Mouse (Mus musculus): ENCODE results near the gene Asb8. TPM values are rescaled to one million over a fixed set of nuclear protein-coding genes. Genes with fewer than 3 reads are reported as not detected.

Gene Asb8
- 10 to 100 TPM; 18.4 to 40.3 TPM for polyA plus RNA-seq (2012; fragmentation: generic; extraction: Trizol)

GRCm38 (mm10) chr15:98165525-98165924 lies at the start of gene Asb8:
TSS of gene Asb8 (minus strand) at chr15:98165625.

GRCm38 (mm10) chr15:98195442-98195841 lies 30.0 kb upstream of the Asb8 start, which contains the start of gene Olfr288:
TSS of gene Olfr288 (minus strand) at chr15:98195542.

GRCm38 (mm10) chr15:98166963-98167644 lies 1.7 kb upstream of the Asb8 start, which contains the start of gene Ccdc184:
TSS of gene Ccdc184 (plus strand) at chr15:98167158.

GRCm38 (mm10) chr15:98093121-98094011 lies 72.1 kb downstream of the Asb8 start, which contains the start of gene Senp1:
TSS of gene Senp1 (minus strand) at chr15:98093744.

GRCm38 (mm10) chr15:98092372-98093120 lies 72.9 kb downstream of the Asb8 start, which contains the start of gene Pfkm:
TSS of gene Pfkm (plus strand) at chr15:98092589.

Other genes starting within 250 kb of the Asb8 start
- gene Tmem106c, start 201.4 kb downstream of the Asb8 start, polyA plus RNA-seq (2012; fragmentation: generic; extraction: Trizol) = 10 to 100 TPM; 36.3 to 77.7 TPM
- 10 to 100 TPM; 17.3 to 25.2 TPM for gene Col2a1, start 160.9 kb downstream of the Asb8 start, polyA plus RNA-seq (2012; fragmentation: generic; extraction: Trizol)
- 100 to 1,000 TPM in 1 of 2 experiments, 10 to 100 TPM in 1; 31.0 to 113 TPM for gene Pfkm, start 73.0 kb downstream of the Asb8 start, polyA plus RNA-seq (2012; fragmentation: generic; extraction: Trizol)
- gene Senp1, start 71.9 kb downstream of the Asb8 start, polyA plus RNA-seq (2012; fragmentation: generic; extraction: Trizol) = 10 to 100 TPM in 1 of 2 experiments, 1 to 10 TPM in 1; 3.6 to 11.2 TPM
- gene Ccdc184, start 1.5 kb upstream of the Asb8 start, polyA plus RNA-seq (2012; fragmentation: generic; extraction: Trizol) = 1 to 10 TPM; 2.8 to 6.3 TPM
- not detected for gene Olfr288, start 29.9 kb upstream of the Asb8 start, polyA plus RNA-seq (2012; fragmentation: generic; extraction: Trizol)
- gene Gm44579, start 55.4 kb upstream of the Asb8 start, polyA plus RNA-seq (2012; fragmentation: generic; extraction: Trizol) = not detected
- gene Olfr287, start 55.4 kb upstream of the Asb8 start, polyA plus RNA-seq (2012; fragmentation: generic; extraction: Trizol) = under 1 TPM in 1 of 2 experiments, not detected in 1; 0.70 TPM
- not detected for gene Olfr286, start 68.8 kb upstream of the Asb8 start, polyA plus RNA-seq (2012; fragmentation: generic; extraction: Trizol)
- gene H1fnt, start 91.7 kb upstream of the Asb8 start, polyA plus RNA-seq (2012; fragmentation: generic; extraction: Trizol) = not detected
- under 1 TPM in 1 of 2 experiments, not detected in 1; 0.02 TPM for gene Zfp641, start 130.5 kb upstream of the Asb8 start, polyA plus RNA-seq (2012; fragmentation: generic; extraction: Trizol)
- not detected for gene Olfr285, start 151.7 kb upstream of the Asb8 start, polyA plus RNA-seq (2012; fragmentation: generic; extraction: Trizol)
- not detected for gene Olfr284, start 175.4 kb upstream of the Asb8 start, polyA plus RNA-seq (2012; fragmentation: generic; extraction: Trizol)
- not detected for gene Olfr283, start 215.3 kb upstream of the Asb8 start, polyA plus RNA-seq (2012; fragmentation: generic; extraction: Trizol)